Mouse (Mus musculus) ovary, postnatal 10 days (tissue): ENCODE data around the gene Cisd3.
A peak's percentile ranks its signal among the peaks of the same experiment; 100 is the strongest.
"Not testable (repeated sequence)": the region's sequence is repeated elsewhere in the genome, so short reads cannot be mapped to it uniquely, and the experiment has no call there.

Experiments used
- DNase-seq: peaks from one replicate; pipeline ENCODE4 v3.0.0; 2022; ENCODE audit warnings: low spot score

Cisd3 gene

GRCm38 (mm10) chr11:97685613-97686321 is at the start of gene Cisd3:
Gene Cisd3, plus strand, starts transcription at chr11:97685826.
- DNase-seq = peak; percentile 76

GRCm38 (mm10) chr11:97641668-97642067 is 44.0 kb upstream of the Cisd3 start:
- no peak for DNase-seq

- no peak for DNase-seq
Observed at GRCm38 (mm10) chr11:97642746-97643145, 42.9 kb upstream of the Cisd3 start.

DNA sequence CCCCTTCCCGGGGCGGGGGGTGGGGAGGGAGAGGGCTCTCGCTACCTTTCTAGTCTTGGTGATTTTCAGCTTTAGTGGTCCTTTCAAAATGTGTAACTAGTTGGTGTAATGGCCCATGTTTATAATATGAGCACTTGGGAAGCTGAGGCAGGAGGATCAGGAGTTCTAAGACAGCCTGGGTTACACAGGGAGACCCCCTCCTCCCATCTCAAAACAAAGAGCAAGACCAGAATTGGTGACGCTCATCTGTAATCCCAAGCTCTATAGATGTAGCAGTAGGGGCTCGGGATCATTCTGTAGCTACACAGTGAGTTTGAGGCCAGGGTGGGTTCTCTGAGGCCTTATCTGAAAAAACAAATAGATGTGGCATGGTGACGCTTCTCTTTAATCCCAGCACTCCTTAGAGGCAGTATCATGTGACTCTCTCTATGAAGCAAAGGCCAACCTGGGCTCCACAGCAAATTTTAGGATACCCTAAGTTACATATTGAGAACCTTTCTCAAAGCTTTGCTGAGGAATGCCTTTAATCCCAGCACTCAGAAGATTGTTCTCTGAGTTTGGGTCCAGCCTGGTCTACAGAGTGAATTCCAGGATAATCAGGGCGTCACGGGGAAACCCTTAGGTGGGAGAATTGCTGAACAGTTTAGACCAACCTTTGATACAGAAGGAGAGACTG is 42.1 kb upstream of the Cisd3 start:
- DNase-seq = no peak

- no peak for DNase-seq
Observed at GRCm38 (mm10) chr11:97644834-97645233, 40.8 kb upstream of the Cisd3 start.

DNA sequence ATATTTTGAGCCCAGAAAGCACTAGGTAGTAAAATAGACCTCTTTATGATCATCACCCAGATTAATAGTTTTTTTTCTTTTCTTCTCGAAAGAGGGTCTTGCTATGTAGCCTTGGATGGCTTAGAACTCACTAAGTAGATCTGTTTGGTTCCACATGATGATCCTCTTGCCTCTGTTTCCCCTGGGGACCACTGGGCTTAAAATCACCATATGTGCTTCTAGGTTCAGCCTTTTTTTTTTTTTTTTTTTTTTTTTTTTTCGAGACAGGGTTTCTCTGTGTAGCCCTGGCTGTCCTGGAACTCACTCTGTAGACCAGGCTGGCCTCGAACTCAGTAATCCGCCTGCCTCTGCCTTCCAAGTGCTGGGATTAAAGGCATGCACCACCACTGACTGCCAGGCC is 37.1 kb upstream of the Cisd3 start:
- not testable (repeated sequence) for DNase-seq

DNA sequence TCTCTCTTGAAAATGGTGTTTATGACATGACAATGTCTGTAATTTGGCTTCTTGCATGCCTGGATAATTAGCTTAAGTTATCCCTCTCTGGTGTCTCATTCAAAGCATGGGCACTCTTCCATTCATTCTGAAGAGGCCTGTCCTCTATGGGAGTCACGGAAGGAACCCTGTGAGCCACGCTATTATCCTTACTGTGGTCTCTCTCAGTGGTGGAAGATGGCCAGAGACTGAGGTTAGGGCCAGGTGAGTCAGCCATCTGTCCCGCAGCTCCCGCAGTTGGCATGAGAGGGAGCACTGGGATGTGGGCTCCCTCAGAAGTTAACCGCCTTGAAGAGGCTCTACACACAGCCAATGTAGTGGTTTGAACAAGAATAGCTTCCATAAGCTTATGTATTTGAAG is 35.3 kb upstream of the Cisd3 start:
- DNase-seq = no peak

DNA sequence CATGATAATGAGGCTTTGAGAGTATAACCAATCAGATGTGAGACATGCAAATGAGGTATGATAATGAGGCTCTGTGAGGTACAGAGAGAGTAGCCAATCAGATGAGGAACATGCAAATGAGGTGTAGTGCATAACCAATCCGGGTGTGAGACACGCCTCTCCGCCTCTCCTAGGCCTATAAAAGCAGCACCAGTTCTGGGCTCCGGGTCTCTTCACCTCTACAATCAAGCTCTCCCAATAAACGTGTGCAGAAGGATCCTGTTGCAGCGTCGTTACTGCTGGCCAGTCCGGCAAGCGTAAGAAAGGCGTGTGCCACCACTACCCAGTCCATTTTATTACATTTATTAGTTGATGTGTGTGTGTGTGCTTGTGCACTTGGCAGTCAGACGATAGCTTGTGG is 32.2 kb upstream of the Cisd3 start:
- DNase-seq = not testable (repeated sequence)

GRCm38 (mm10) chr11:97654210-97654609 is 31.4 kb upstream of the Cisd3 start:
- no peak for DNase-seq

GRCm38 (mm10) chr11:97656269-97656971 is 29.2 kb upstream of the Cisd3 start:
- DNase-seq = no peak

- no peak for DNase-seq
Observed at GRCm38 (mm10) chr11:97657184-97657945, 28.3 kb upstream of the Cisd3 start.

DNA sequence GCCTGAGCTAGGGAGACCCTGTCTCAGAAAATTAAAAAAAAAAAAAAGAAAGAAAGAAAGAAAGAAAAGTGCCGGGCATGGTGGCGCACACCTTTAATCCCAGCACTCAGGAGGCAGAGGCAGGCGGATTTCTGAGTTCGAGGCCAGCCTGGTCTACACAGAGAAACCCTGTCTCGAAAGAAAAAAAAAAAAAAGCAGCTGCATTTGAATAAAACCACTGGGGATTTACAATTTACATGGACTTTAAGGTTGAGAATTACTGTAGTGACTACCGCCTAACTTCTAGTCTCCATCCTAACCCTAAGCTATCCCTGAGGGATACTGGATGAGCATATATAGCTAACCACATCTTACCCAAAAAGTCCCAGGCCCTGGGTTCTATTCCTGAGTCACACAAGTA is 27.7 kb upstream of the Cisd3 start:
- DNase-seq = not testable (repeated sequence)

DNA sequence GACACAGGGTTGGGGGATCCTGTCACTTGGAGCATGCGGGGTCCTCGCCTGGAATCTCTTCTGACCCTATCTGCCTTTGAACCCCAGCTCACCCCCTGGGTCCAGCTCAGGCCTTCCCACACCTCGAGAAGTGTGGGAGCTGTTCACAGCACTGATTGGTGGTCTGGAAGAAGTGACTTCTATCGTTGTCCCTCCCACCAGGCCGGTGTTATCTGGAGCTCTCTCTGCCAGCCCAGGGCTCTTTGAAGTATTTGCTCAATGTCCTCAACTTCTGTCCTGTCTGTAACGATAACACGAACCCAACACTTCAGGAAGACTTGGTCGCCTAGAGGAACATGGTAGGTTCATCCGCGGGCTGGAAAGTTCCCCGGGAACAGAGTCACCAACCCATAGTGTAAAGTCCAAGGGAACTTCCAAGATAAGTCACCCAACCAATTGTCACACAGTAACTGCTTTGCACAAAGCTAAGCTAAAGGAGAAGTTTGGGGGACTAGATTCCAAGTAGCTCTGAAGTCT is 26.8 kb upstream of the Cisd3 start:
- no peak for DNase-seq

DNA sequence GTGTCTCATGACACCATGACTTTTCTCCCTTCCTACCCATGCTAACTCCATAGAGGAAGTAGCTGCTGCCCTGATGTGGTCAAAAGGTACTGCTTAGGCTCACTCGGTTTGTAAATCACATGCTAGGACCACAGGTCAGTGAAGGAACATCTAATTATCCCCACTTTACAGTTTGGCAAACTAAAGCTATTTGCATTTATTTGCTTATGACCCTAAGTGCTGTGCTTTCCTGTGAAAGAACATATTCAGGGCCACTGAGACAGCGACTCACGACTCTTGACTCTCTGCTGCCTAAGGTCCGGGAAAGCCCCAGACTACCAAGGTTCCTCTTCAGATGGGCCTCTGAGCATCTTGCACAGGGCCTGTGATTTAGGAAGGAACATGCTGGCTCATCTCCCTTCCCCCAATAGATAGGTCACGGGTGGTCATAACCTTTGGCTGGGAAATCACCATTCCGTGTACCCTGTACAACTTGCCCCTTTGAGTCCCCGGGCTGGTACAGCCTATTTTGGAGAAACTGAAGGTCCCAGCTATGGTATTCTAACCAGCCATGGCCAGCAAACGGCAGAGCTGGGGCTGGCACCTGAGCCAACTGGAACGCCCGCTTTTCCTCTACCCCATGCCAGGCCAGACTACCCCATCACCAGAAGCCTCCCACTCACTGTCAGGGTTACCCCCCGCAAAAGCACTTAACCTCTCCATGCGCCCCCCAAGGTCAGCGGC is 26.2 kb upstream of the Cisd3 start:
- no peak for DNase-seq

DNA sequence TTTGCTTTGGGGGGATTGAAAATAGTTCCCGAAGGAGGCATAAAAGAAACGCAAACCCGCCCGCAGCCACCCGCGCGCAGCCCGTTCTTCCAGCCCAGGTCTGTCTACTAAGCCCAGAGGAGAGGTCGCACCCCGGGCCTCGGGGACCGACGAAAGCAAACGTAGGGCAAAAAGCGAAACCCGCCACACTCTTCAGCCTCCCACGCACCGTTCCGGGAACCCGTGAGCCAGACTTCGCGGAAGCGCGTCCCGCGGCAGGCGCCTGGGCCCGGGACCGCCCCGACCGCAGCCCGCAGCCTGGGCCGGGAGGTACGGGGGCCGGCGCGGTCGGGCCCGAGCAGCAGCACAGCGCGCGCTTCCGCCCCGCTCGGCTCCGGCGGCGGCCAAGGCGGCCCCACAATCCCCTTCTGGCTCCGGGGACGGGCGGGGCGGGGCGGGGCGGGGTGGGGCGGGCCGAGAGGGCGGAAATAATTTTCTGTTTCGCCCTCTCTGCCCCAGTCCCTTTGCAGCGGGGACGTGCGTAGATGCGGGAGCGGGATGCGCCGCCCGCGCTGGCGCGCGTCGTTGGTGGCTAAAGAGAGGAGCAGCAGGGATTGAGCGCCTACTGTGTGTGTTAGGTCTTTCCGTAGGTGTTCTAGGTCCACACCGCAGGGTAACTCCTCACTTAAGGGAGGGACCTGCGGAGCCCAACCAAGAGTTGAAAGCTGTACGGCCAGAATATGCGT is 25.5 kb upstream of the Cisd3 start:
- no peak for DNase-seq

DNA sequence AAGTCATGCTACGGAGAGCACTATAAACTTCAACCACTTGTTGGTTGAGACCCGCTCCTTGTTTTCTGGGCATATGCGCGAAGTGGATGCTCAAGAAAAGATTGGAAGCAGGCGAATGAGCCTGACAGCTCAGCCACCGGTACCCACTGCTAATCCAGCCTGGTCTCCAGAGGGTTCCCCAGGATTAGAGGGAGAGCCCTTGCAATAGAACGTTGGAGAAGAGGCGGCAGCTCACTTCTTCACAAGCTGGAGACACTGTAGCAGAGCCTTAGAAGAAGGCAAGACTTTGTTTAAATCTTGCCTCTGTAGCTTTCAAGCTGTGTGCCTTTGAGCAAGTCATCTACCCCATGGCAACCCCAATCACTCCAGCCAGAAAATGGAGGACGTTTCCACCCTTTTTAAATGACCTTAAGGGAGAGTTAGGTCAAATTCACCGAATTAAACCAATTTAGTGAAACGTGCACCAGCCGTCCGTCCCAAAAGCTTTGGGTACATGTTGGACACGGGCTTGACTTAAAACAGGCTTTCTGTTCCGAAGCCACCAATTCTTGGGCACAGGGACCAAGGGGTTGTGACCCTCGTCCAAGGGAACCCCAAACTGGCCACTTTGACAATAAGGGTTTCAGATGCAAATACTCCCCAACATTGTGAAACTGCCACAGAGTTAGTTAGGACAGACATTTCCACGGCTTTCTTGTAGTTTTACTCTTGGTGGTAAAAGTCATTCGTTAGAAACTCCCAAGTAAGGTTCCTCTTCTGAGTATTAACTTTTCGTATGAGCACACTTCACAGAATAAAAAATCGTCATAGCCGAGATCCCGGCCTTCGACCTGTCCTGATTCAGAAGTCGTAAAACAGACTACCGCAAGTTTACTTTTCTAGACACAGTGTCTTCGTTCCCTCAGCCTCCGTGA is 24.6 kb upstream of the Cisd3 start:
- DNase-seq = no peak

DNA sequence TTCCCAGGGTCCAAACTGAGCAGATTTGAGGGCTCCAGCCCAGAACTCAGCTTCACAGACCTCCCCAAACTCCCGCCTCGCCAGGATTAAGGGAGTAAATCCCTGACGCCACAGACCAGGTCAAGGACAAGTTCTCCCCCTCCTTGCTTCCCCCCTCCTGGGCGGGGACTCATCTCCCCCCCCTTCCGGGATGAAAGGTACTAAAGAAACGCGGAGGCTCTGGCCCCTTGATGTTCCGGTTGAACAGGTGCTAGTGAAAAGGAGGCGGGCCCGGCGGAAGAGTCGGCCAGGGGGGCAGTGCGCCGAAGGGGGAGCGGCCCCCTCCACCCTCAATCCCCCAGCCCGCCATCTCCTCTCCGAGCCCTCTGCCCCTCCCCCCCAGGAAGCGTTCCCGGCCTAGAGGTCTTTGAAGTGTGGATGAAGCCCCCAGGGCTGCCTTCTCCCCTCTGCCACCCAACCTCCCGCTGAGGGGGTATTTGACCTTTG is 23.9 kb upstream of the Cisd3 start:
- DNase-seq = no peak

DNA sequence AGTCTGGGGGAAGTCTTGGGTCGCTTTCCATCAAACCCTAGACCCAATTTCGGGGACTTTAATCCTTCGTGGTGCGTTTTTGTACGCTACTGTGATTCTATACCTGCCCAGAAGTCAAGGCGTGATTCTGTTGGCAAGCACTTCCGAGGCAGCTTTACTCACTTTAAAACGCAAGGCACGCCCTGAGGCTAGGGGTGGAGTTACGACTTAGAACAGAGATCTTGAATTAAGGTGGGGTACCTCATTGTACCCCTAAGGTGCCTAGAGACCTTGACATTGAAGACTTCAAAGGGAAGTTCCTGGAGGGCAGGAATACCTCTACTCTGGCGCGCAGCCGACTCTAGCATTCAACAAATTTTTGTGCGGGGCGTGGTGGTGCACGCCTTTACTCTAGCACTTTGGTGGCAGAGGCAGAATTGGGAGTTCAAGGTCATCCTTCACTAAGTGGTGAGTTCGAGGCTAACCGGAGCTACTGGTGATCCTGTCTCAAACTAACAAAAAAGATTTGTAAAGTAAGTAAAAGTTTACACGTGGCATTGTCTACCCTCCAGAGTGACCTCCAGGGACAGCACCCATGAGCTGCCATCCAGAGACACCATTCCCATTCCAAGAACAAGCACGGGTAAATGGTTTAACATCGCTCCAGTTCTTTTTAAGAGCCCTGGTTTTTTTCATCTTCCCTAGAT is 23.3 kb upstream of the Cisd3 start:
- DNase-seq = no peak
